Mouse (Mus musculus): ENCODE data around the gene Art2b.

DNA sequence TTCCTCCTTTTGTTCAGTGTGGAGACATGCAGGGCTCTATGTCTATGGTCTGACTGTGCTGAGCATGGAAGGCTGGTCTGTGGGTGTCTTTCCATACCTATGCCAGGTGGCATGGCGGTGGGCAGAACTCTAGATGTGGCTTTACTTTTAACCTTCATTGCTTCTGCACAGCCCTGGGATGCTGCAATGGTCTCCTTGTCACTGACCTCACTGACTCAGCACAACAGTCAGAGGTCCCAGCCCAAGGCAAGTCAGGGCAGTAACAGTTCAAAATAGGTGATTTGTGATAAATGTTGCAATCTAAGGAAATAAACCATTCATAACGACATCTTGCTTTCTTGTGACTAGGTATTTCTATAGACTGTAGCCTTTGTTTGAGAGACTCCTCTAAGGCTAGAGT lies 21.3 kb downstream of the Art2b start:
- TF ChIP-seq CTCF (IDR thresholded peaks at IDR 0.05; ENCODE audit: extremely low read depth, insufficient read length, insufficient replicate concordance, low read depth, low read length) (no peak), POLR2A (IDR thresholded peaks at IDR 0.05; ENCODE audit: low read depth, low read length) (no peak)
